13 mouse cellular contexts compared by ENCODE assay signal in genomic region chr16:93515456-93515941, GRCm38 (mm10).
DNase-seq lines count a peak whose midpoint lies in the region; ATAC-seq and TF ChIP-seq lines count a peak whose summit lies in the region.
"Had no signal": no experiment of that assay in that cellular context is flagged by ENCODE, and none has a peak within 500 bp of the region (broad histone marks: within the 10 kb centered on the region; RNA-seq: fewer than 3 reads in every experiment).

No protein-coding gene starts in this region.

- no peak overlapping the region for H3K27ac ChIP-seq in midbrain, postnatal 0 days (ENCODE audit: low read depth, low read length)
- H3K27ac ChIP-seq in midbrain, embryonic 11.5 days (ENCODE audit: low read depth, low read length): no peak overlapping the region
- H3K27ac ChIP-seq in forebrain, embryonic 16.5 days (ENCODE audit: low read length): no peak overlapping the region
- H3K27ac ChIP-seq: limb, embryonic 13.5 days had no signal

- no peaks in the 10 kb centered on the region for H3K36me3 ChIP-seq in midbrain, postnatal 0 days (ENCODE audit: insufficient read depth, low read length)
- H3K36me3 ChIP-seq in midbrain, embryonic 11.5 days (ENCODE audit: control insufficient read depth, insufficient read depth, low read length): no peaks in the 10 kb centered on the region
- no peaks in the 10 kb centered on the region for H3K36me3 ChIP-seq in forebrain, embryonic 16.5 days (ENCODE audit: control insufficient read depth, insufficient read depth)
- H3K36me3 ChIP-seq: limb, embryonic 13.5 days had no signal

- no peak overlapping the region for H3K4me3 ChIP-seq in midbrain, postnatal 0 days (ENCODE audit: low read depth, low read length)
- no peak overlapping the region for H3K4me3 ChIP-seq in midbrain, embryonic 11.5 days (ENCODE audit: low read depth, low read length)
- H3K4me3 ChIP-seq in forebrain, embryonic 16.5 days (replicated peaks; ENCODE audit: low read length): no peak overlapping the region
- H3K4me3 ChIP-seq: limb, embryonic 13.5 days had no signal

- H3K9ac ChIP-seq in midbrain, postnatal 0 days (replicated peaks; ENCODE audit: low read length, poor library complexity, severe bottlenecking): no peak overlapping the region
- H3K9ac ChIP-seq in midbrain, embryonic 11.5 days (ENCODE audit: low read length): no peak overlapping the region
- no peak overlapping the region for H3K9ac ChIP-seq in forebrain, embryonic 16.5 days (replicated peaks; ENCODE audit: low read depth, low read length)
- H3K9ac ChIP-seq: limb, embryonic 13.5 days had no signal

- DNase-seq in cerebellum, adult 11 months: peak; percentile 4
- peak; percentile 87 for DNase-seq in midbrain, postnatal 0 days (ENCODE audit: low spot score)
- no peak for DNase-seq in midbrain, embryonic 11.5 days (ENCODE audit: low spot score, missing footprints)
- DNase-seq in layer of hippocampus, postnatal 14 days (ENCODE audit: low spot score in 2 of 2): peak; percentile 12 to 42
- DNase-seq in gastrocnemius, postnatal 14 days: no peak
- DNase-seq in adrenal gland, adult (ENCODE audit: inconsistent age in 2 of 2, low spot score in 1 of 2): no peak
- DNase-seq: adrenal gland, adult 8-10 months; lung, postnatal 4 days; thymus, postnatal 4 days had no signal

- H3K4me1 ChIP-seq in midbrain, postnatal 0 days (ENCODE audit: insufficient read depth, low read length): no peaks in the 10 kb centered on the region
- no peaks in the 10 kb centered on the region for H3K4me1 ChIP-seq in midbrain, embryonic 11.5 days (ENCODE audit: control insufficient read depth, insufficient read depth, low read length)
- peaks cover 6% of the 10 kb centered on the region for H3K4me1 ChIP-seq in forebrain, embryonic 16.5 days (replicated peaks; ENCODE audit: control insufficient read depth, insufficient read depth, low read length)

- no peaks in the 10 kb centered on the region for H3K9me3 ChIP-seq in midbrain, postnatal 0 days (ENCODE audit: low read length)
- H3K9me3 ChIP-seq in midbrain, embryonic 11.5 days (ENCODE audit: control insufficient read depth, low read length): no peaks in the 10 kb centered on the region
- no peaks in the 10 kb centered on the region for H3K9me3 ChIP-seq in forebrain, embryonic 16.5 days (ENCODE audit: control insufficient read depth, low read length)
- H3K9me3 ChIP-seq: limb, embryonic 13.5 days had no signal

- 61% methylated on average over 5 of the region's 5 CpGs for WGBS in midbrain, postnatal 0 days
- 80% methylated on average over 5 of the region's 5 CpGs for WGBS in midbrain, embryonic 11.5 days
- 44% methylated on average over 5 of the region's 5 CpGs for WGBS in forebrain, embryonic 16.5 days

- no peak for ATAC-seq in cerebellum, adult (ENCODE audit: insufficient number of reproducible peaks, low FRiP score, low TSS enrichment)
- ATAC-seq in midbrain, postnatal 0 days (ENCODE audit: low FRiP score): no peak
- no peak for ATAC-seq in midbrain, embryonic 11.5 days (ENCODE audit: low FRiP score)
- ATAC-seq in forebrain, embryonic 16.5 days: peak; percentile 79; the same call in 1 of the 2 replicates
- ATAC-seq: midbrain, embryonic 16.5 days had no signal

- no peak for TF ChIP-seq CTCF in midbrain, postnatal 0 days (IDR thresholded peaks at IDR 0.05)

- no peak overlapping the region for H3K4me2 ChIP-seq in midbrain, postnatal 0 days (ENCODE audit: low read depth, low read length, poor library complexity, severe bottlenecking)
- no peak overlapping the region for H3K4me2 ChIP-seq in midbrain, embryonic 11.5 days
- no peak overlapping the region for H3K4me2 ChIP-seq in forebrain, embryonic 16.5 days (ENCODE audit: low read length)
- H3K4me2 ChIP-seq: limb, embryonic 13.5 days had no signal

- intact Hi-C loops in gastrocnemius, postnatal 14 days (cut with DNase I; ENCODE audit: low total_unique reads): no loop called here

- H3K27me3 ChIP-seq in midbrain, postnatal 0 days (ENCODE audit: insufficient read depth, low read length): no peaks in the 10 kb centered on the region
- H3K27me3 ChIP-seq in midbrain, embryonic 11.5 days (ENCODE audit: control insufficient read depth, insufficient read depth, low read length): no peaks in the 10 kb centered on the region
- no peaks in the 10 kb centered on the region for H3K27me3 ChIP-seq in forebrain, embryonic 16.5 days (replicated peaks; ENCODE audit: control insufficient read depth, insufficient read depth, low read length)
- H3K27me3 ChIP-seq: limb, embryonic 13.5 days had no signal

Comparison
In these comparisons a context has a peak if more than half of its experiments do, and no peak if none do; other contexts are left out.
1. DNase-seq: peak in cerebellum, adult 11 months (single experiment), midbrain, postnatal 0 days (single experiment) and layer of hippocampus, postnatal 14 days (2 of 2); none in midbrain, embryonic 11.5 days (single experiment), gastrocnemius, postnatal 14 days (single experiment) and adrenal gland, adult (0 of 2).